Mouse (Mus musculus): ENCODE results near the gene Fam90a1b. TPM values are rescaled to one million over a fixed set of nuclear protein-coding genes. Genes with fewer than 3 reads are reported as not detected.
"Not testable (repeated sequence)": the region's sequence is repeated elsewhere in the genome, so short reads cannot be mapped to it uniquely, and the experiment has no call there.

The Fam90a1b gene
- 0.08 TPM in 1 of 2 replicates, not detected in the other for polyA plus RNA-seq (2015; fragmentation: Nextera tagmentation; extraction: Ambion mirVana)

DNA sequence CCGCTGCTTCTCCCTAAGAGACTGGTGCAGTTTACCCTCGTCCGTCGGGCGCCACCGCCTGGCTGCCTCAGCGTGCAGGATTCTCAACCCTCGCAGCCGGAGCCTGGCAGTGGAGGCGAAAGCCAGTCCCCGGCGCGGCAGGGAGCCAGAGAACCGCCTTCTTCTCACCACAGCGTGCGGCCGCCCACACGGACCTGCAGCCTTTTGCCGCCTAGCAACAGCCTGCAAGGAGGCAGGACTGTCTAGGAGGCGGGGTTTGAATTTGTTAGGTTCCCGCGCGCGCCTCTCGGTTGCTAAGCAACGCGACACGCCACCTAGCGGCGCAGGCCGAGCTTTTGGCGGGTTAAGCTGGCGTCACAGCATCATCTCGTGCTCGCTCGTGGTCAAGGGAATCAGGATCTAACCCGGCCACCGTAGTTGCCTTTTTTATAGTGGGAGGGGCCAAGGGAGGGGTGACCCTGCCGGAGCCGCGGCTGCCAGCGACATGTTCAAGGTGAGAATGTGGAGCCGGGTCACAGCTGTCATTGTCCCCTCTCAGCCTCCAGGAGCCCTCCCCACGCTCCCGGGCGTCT lies at the start of gene Fam90a1b, which contains the start of gene Apoo:
Gene Fam90a1b (minus strand): TSS at position 108 of the 572 bp plus-strand sequence.
Gene Apoo (plus strand): TSS at position 448 of the 572 bp plus-strand sequence.
- Histone ChIP-seq H3K36me3 (no peaks in the 10 kb centered on the region), H3K27me3 (replicated peaks) (peaks cover 24% of the 10 kb centered on the region), H3K9me3 (no peaks in the 10 kb centered on the region), H3K4me2 (peak within 1 kb of the TSS; percentile 51), H3K9ac (no peak within 1 kb of the TSS), H3K4me1 (no peaks in the 10 kb centered on the region), H3K27ac (peak within 1 kb of the TSS; percentile 45), H3K4me3 (replicated peaks) (peak within 1 kb of the TSS; percentile 54)
- WGBS: 24% methylated on average over 46 of the region's 46 CpGs
- peak; percentile 99 for ATAC-seq (ENCODE audit: insufficient read depth, low FRiP score, low read depth)

DNA sequence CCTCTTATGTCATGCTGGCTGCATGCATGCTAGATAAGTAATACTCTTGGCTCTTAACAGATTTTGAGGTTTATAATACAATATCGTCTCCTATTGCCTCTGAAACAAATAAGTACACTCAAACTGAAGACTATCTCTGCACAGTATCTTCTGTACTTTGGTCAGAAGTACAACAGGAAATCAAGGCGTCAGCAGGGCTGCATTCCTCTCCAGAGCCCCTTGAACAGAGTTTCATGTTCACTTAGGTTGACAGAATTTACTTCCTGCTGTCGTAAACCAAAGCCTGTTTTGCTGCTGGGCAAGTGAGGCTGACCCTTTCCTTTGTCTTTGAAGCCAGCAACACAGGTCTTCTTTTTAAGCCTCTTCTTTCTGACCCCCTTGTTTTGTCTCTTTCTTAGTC lies 42.4 kb upstream of the Fam90a1b start:
- Histone ChIP-seq H3K36me3 (no peaks in the 10 kb centered on the region), H3K27me3 (replicated peaks) (no peaks in the 10 kb centered on the region), H3K9me3 (no peaks in the 10 kb centered on the region), H3K9ac (no peak overlapping the region), H3K4me3 (replicated peaks) (no peak overlapping the region), H3K4me2 (no peak overlapping the region), H3K4me1 (no peaks in the 10 kb centered on the region), H3K27ac (no peak overlapping the region)
- 55% methylated on average over 3 of the region's 3 CpGs for WGBS
- ATAC-seq (ENCODE audit: insufficient read depth, low FRiP score, low read depth): no peak

DNA sequence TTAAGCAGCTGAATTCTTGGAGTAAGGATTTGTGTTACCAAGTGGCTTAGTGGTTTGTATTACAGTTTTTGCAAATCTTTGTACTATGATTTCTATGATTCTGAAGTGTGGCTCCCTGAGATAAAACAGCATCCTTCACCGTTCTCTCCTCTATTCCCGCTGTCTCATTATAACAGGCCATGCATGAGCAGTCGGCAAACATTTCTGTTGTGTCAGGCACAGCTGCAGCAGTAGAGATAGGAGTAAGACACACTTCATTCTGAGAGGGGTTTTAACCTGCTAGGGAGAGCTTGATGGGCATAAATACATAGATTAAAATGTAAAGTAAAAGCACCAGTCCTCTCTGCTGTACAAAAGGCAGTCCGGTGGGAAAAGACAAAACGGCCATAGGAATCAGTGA lies 12.2 kb upstream of the Fam90a1b start:
- no peak overlapping the region for H3K9ac ChIP-seq
- H3K4me3 ChIP-seq (replicated peaks): no peak overlapping the region
- no peak overlapping the region for H3K4me2 ChIP-seq
- no peaks in the 10 kb centered on the region for H3K36me3 ChIP-seq
- peaks cover 3% of the 10 kb centered on the region; the same call in 1 of the 2 replicates for H3K27me3 ChIP-seq (replicated peaks)
- no peaks in the 10 kb centered on the region for H3K9me3 ChIP-seq
- no peak for ATAC-seq (ENCODE audit: insufficient read depth, low FRiP score, low read depth)
- H3K4me1 ChIP-seq: no peaks in the 10 kb centered on the region
- 83% methylated on average over 5 of the region's 5 CpGs for WGBS
- H3K27ac ChIP-seq: no peak overlapping the region

DNA sequence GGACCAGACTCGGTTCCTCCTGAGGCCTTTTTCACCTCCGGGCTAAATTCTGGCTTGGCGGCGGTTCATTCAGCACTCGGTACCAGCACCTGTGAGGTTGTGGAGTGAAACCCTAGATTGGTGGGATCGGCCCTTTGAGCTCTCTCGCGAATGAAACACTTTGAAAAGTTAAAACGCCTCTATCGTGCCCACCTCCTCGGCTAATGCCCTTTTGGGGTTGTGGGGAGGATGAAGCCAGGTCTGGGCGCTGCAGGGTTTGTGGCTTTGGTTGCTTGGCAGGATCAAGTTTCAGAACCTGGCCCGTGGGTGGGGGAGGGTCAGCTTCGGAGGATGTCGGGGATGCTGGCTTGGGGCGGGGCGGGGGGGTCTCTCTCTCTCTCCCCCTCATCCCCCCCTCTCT lies 671 bp upstream of the Fam90a1b start:
- Histone ChIP-seq H3K4me1 (no peaks in the 10 kb centered on the region), H3K9me3 (no peaks in the 10 kb centered on the region), H3K36me3 (no peaks in the 10 kb centered on the region), H3K9ac (no peak overlapping the region), H3K4me3 (replicated peaks) (peak overlapping the region; percentile 54), H3K27ac (peak overlapping the region; percentile 45), H3K4me2 (peak overlapping the region; percentile 42), H3K27me3 (replicated peaks) (peaks cover 20% of the 10 kb centered on the region)
- ATAC-seq (ENCODE audit: insufficient read depth, low FRiP score, low read depth): no peak
- 22% methylated on average over 16 of the region's 17 CpGs for WGBS

DNA sequence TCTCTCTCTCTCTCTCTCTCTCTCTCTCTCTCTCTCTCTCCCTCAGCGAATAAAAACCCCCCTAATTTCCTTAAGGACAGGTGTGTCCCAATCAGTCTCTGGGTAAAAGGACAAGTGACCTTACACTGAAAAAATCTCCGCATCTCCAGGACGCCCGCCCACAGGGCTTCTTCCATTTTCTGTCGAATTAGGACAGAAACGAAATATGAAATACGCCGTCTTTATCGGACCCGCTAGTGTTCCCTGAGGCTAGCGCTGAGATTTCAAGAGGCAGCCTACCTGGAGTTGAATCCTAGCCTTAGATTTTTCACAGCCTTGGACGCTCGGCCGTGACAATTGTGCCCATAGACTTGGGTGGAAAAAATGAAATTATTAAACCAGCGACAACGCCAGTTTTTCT lies 548 bp downstream of the Fam90a1b start:
- Histone ChIP-seq H3K36me3 (no peaks in the 10 kb centered on the region), H3K4me1 (no peaks in the 10 kb centered on the region), H3K4me2 (peak overlapping the region; percentile 51), H3K27me3 (replicated peaks) (peaks cover 26% of the 10 kb centered on the region), H3K9me3 (no peaks in the 10 kb centered on the region), H3K4me3 (replicated peaks) (peak overlapping the region; percentile 28), H3K27ac (no peak overlapping the region), H3K9ac (no peak overlapping the region)
- no peak for ATAC-seq (ENCODE audit: insufficient read depth, low FRiP score, low read depth)
- WGBS: 19% methylated on average over 16 of the region's 16 CpGs

DNA sequence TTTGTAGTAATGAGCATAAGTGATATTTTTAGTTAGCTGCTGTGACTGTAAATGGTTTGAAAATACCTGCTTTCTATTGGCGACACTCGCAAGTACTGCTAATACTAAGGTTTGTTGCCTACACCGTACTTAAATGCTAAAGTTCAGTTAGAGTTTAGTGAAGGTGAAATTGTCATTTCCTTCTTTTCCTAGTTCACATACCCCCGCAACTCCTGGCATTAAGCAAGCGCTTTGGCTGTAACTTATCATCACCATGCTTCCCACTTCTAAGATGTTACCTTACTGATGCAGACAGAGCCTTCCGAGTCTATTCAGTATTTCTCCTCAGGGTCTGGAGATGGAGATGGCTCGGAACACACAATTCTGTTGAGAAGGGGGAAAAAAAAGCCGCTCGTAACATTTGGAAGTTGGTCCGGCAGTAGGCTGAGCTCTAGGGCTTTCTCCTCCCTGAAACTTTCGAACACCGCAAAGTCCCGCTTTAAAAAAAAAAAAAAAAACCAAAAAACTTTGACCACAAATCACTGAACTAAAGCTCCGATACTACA lies 1.1 kb downstream of the Fam90a1b start:
- 23% methylated on average over 14 of the region's 14 CpGs for WGBS
- ATAC-seq (ENCODE audit: insufficient read depth, low FRiP score, low read depth): no peak
- H3K4me1 ChIP-seq: no peaks in the 10 kb centered on the region
- H3K27ac ChIP-seq: no peak overlapping the region
- no peaks in the 10 kb centered on the region for H3K36me3 ChIP-seq
- H3K27me3 ChIP-seq (replicated peaks): peaks cover 29% of the 10 kb centered on the region
- H3K9ac ChIP-seq: no peak overlapping the region
- no peaks in the 10 kb centered on the region for H3K9me3 ChIP-seq
- peak overlapping the region; percentile 51 for H3K4me2 ChIP-seq
- peak overlapping the region; percentile 28; the same call in 1 of the 2 replicates for H3K4me3 ChIP-seq (replicated peaks)

DNA sequence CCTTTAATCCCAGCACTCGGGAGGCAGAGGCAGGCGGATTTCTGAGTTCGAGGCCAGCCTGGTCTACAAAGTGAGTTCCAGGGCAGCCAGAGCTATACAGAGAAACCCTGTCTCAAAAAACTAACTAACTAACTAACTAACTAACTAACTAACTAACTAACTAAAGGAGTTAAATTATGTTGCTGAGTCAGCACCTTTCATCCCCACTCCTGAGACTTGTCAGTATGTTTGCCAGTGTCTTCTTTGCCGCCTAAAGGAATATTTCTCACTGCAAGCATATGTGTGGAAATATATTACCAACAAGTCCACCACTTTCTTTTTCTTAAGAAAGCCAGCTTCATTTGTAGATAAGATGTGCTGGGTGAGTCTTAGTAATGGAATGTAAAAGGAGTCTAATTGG lies 22.9 kb downstream of the Fam90a1b start:
- ATAC-seq (ENCODE audit: insufficient read depth, low FRiP score, low read depth); H3K27me3 ChIP-seq (replicated peaks); H3K9ac ChIP-seq; H3K36me3 ChIP-seq; H3K9me3 ChIP-seq; H3K4me3 ChIP-seq (replicated peaks); H3K4me2 ChIP-seq; H3K4me1 ChIP-seq; H3K27ac ChIP-seq: not testable (repeated sequence)
- 85% methylated on average over 4 of the region's 4 CpGs for WGBS

DNA sequence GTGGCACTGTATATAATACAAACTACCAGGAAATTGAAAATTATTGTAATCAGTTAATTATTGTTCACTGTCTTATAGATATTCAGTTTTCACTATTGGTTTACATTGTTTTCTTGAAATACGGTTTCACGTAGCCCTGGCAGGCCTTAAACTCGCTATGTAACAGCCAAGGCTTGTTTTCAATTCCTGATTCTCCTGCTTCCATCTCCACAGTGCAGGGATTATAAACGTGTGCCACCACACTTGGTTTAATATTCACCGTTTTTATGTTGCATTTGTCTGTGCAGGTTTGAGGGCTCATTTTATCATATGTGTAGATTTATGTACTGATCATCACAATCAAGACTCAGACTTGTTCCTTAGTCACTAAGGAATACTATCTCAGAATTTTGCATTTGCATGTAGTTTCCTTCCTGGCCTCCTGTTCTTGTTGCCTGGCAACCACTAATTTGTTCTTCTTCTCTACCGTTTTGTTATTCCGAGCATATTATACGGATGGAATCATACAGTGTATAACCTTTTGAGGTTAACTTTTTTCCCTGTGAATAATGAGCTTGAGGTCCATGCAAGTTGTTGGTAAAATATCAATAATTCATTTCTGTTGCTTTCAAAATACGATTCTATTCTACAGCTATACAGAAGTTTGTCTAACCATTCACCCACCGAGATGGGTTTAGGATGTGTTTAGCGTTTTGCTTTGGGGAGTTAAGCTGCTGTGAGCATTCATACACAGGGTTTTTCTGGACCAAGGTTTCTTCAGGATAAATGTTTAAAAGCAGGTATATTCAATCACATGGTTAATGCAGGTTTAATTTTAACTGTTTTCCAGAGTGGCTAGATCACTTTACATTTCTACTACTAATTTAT lies 45.3 kb downstream of the Fam90a1b start:
- WGBS: 80% methylated on average over 11 of the region's 11 CpGs
- no peak overlapping the region for H3K9ac ChIP-seq
- no peak overlapping the region for H3K27ac ChIP-seq
- H3K4me1 ChIP-seq: no peaks in the 10 kb centered on the region
- peaks cover 15% of the 10 kb centered on the region; the same call in 1 of the 2 replicates for H3K27me3 ChIP-seq (replicated peaks)
- H3K4me2 ChIP-seq: no peak overlapping the region
- no peak for ATAC-seq (ENCODE audit: insufficient read depth, low FRiP score, low read depth)
- H3K9me3 ChIP-seq: no peaks in the 10 kb centered on the region
- H3K4me3 ChIP-seq (replicated peaks): no peak overlapping the region
- H3K36me3 ChIP-seq: no peaks in the 10 kb centered on the region

Small RNAs within 50 kb of the gene (microRNA-seq; reads per million reads assigned to microRNA genes)
- not detected for gene Gm44477

Other genes with a start within 250 kb of the Fam90a1b start
- gene Zfx, start 243.1 kb downstream of the Fam90a1b start, polyA plus RNA-seq (2015; fragmentation: Nextera tagmentation; extraction: Ambion mirVana): 26.5 and 31.0 TPM in 2 replicates
- 64.7 and 75.5 TPM in 2 replicates for gene Eif2s3x, start 153.9 kb downstream of the Fam90a1b start, polyA plus RNA-seq (2015; fragmentation: Nextera tagmentation; extraction: Ambion mirVana)
- gene Klhl15, start 132.2 kb downstream of the Fam90a1b start, polyA plus RNA-seq (2015; fragmentation: Nextera tagmentation; extraction: Ambion mirVana): 8.7 and 9.6 TPM in 2 replicates
- gene Apoo, start 340 bp upstream of the Fam90a1b start, polyA plus RNA-seq (2015; fragmentation: Nextera tagmentation; extraction: Ambion mirVana): 61.9 and 94.2 TPM in 2 replicates
- 445 and 496 TPM in 2 replicates for gene Maged1, start 175.4 kb upstream of the Fam90a1b start, polyA plus RNA-seq (2015; fragmentation: Nextera tagmentation; extraction: Ambion mirVana)

All from stomach, embryonic 15.5 days (tissue).